Mouse (Mus musculus) stomach, embryonic 14.5 days (tissue): ENCODE measurements around the gene E4f1. TPM values are rescaled to one million over a fixed set of nuclear protein-coding genes. Genes with fewer than 3 reads are reported as not detected.

Source experiments
- ATAC-seq: fragments of 200-750 bp; cut with Nextera tagmentation; 2 replicates; pipeline ENCODE4 v1.8.0; 2017; ENCODE audit warnings: low read depth, moderate TSS enrichment; ENCODE audit not compliant: insufficient number of reproducible peaks, insufficient read depth, low FRiP score
- H3K27ac ChIP-seq: fragments of 300-500 bp; sonication (generic); 2 replicates; pipeline ENCODE4 v1.5.1; 2014; ENCODE audit warnings: mild to moderate bottlenecking, low read length, moderate library complexity, mixed read lengths
- H3K27me3 ChIP-seq: fragments of 300-500 bp; sonication (generic); 2 replicates; pipeline ENCODE4 v1.6.1; 2014; ENCODE audit warnings: low read length, control low read depth, mixed read lengths; ENCODE audit not compliant: control insufficient read depth, insufficient read depth
- H3K36me3 ChIP-seq: fragments of 300-500 bp; sonication (generic); 2 replicates; pipeline ENCODE4 v1.6.1; 2014; ENCODE audit warnings: mild to moderate bottlenecking, control low read depth, low read length, moderate library complexity, mixed read lengths; ENCODE audit not compliant: control insufficient read depth, insufficient read depth
- H3K4me1 ChIP-seq: fragments of 300-500 bp; sonication (generic); 2 replicates; pipeline ENCODE4 v1.6.1; 2014; ENCODE audit warnings: low read length, control low read depth, mixed read lengths; ENCODE audit not compliant: control insufficient read depth, insufficient read depth
- H3K4me2 ChIP-seq: fragments of 300-500 bp; sonication (generic); replicated peaks from 2 replicates; pipeline ENCODE4 v1.6.1; 2014; ENCODE audit warnings: low read depth, low read length, control low read depth
- H3K4me3 ChIP-seq: fragments of 300-500 bp; sonication (generic); 2 replicates; pipeline ENCODE4 v1.5.1; 2014; ENCODE audit warnings: low read depth, low read length, control low read depth
- H3K9ac ChIP-seq: fragments of 300-500 bp; sonication (generic); replicated peaks from 2 replicates; pipeline ENCODE4 v1.6.1; 2014; ENCODE audit warnings: low read depth, mild to moderate bottlenecking, control low read depth, low read length, moderate library complexity, mixed read lengths
- H3K9me3 ChIP-seq: fragments of 300-500 bp; sonication (generic); 2 replicates; pipeline ENCODE4 v1.6.1; 2016; ENCODE audit warnings: low read depth, low read length, control low read depth; ENCODE audit not compliant: control insufficient read depth
- WGBS: fragments of 180-500 bp; shearing (Covaris S2); extraction: QIAGEN DNeasy Blood & Tissue Kit; methylation state at CpG from one replicate; pipeline ENCODE4 v1.1.7; 2014; 5-methylcytosine and 5-hydroxymethylcytosine counted together
- polyA plus RNA-seq: library from polyadenylated mRNA; unstranded; fragments of >200 nt; fragmentation: Nextera tagmentation; extraction: Ambion mirVana; gene quantifications from 2 replicates; pipeline ENCODE4 v1.2.1, GENCODE M21; 2014

E4f1 gene
- polyA plus RNA-seq = 25.1 and 28.5 TPM in 2 replicates

DNA sequence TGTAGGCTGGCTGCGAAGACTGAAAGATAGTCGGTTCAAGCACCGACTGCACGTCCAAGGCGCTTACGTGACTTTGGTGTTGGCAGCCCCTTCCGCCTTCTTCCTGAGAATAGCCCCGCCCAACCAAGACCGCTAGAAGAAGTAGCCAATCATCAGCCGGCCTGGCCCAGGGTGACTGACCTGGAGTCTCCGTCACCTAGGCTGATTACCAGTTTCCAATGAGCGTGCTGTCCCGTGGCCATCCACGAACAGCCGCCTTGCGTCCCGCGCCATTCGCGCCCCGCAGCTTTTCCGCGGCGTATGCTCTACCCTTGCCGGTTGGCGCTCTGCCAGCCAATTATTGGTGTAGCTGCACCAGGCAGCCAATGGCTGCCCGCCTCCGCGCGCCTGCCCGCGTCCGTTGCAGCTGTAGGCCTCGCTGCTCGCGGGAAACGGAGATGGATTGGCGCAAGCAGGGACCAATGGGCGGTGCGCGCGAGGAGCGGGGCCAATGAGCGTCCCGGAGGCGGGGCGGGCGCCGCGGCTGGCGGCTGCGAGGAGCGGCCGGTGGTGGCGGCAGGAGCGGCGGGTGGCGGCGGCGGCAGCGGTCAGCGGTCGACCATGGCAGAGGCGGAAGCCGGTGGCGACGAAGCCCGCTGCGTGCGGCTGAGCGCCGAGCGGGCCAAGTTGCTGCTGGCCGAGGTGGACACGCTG is at the start of gene E4f1, which contains the start of gene Pgp:
E4f1 (minus strand) TSS at position 404 of the 693 bp plus-strand sequence.
Pgp (plus strand) TSS at position 483 of the 693 bp plus-strand sequence.
- Histone ChIP-seq H3K4me3 (peak within 1 kb of the TSS; percentile 80), H3K27ac (peak within 1 kb of the TSS; percentile 52), H3K27me3 (no peaks in the 10 kb centered on the region), H3K36me3 (peaks cover 5% of the 10 kb centered on the region; the same call in 1 of the 2 replicates), H3K9ac (peak within 1 kb of the TSS; percentile 84), H3K4me1 (peaks cover 24% of the 10 kb centered on the region), H3K9me3 (no peaks in the 10 kb centered on the region), H3K4me2 (peak within 1 kb of the TSS; percentile 93)
- under 1% methylated on average over 75 of the region's 75 CpGs for WGBS
- ATAC-seq = peak; percentile 98

DNA sequence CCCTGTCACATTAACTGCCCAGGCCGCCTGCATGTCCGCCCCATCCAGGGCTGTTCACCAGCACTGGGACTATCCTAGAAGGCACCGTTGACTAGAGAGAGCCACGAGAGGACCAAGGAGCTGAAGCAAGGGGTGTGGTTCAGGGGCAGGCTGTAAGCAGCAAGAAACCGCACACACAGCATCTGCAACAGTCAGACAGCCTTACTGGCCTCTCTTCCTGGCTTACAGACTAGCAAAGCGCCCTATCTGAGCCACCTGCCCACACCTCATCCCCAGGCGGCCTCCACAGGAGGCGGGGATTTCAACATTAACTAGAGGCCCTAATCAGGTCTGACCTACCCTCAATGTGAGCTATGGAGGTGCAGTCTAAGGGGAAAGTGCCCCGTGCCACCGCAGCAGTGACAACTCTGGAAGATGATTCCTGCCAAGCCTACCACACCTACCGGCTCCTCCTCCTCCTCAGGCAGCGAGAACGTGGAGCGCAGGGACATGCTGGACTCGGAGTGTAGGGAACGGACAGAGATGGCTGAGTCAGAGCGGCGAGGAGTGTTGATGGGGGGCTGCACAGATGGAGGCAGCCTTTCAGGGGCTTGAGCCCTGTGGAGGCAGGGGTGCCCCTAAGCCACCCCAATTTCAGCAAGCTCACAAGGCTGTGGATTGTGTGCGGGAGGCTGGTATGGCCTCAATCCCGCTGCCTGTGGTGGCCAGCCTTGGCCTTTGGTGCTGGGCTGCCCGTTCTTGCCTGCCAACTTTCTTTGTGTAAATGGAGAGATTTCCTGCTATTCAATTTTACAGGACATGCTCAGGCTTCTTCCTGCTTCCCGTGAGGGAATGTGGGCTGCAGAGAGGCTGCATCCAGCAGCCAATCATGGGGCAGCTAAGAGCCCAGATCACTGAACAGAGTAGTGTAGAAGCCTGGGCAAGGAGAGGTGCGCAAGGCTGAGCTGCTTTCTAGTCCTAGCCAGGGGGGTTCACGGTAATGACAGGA is 44.5 kb upstream of the E4f1 start:
- H3K27ac ChIP-seq = peak overlapping the region; percentile 12; the same call in 1 of the 2 replicates
- no peaks in the 10 kb centered on the region for H3K4me1 ChIP-seq
- H3K9me3 ChIP-seq = no peaks in the 10 kb centered on the region
- no peak overlapping the region for H3K4me3 ChIP-seq
- H3K27me3 ChIP-seq = no peaks in the 10 kb centered on the region
- ATAC-seq = no peak
- WGBS = 87% methylated on average over 24 of the region's 24 CpGs
- peaks cover 66% of the 10 kb centered on the region for H3K36me3 ChIP-seq
- no peak overlapping the region for H3K4me2 ChIP-seq
- no peak overlapping the region for H3K9ac ChIP-seq

DNA sequence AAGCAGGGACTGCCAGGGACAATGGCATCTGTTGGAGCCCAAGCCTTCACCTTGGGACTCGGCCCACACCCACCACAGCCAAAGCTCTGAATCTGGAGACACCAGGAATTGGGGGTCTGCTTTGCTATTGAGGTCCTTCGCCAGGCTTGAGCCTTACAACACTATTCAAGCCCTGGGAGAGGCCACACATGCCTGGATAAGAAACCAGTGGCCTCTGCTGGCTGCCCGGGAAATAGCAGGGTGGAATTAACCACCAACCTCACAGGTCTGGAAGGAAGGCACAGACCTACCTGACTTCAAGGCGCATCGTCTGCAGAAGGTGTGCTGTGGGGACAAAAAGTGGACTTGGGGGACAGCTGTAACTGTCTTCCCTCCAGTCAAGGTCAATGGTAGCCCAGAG is 43.5 kb upstream of the E4f1 start:
- Histone ChIP-seq H3K36me3 (peaks cover 70% of the 10 kb centered on the region), H3K9me3 (no peaks in the 10 kb centered on the region), H3K4me1 (no peaks in the 10 kb centered on the region), H3K27me3 (no peaks in the 10 kb centered on the region), H3K27ac (no peak overlapping the region), H3K4me3 (no peak overlapping the region), H3K4me2 (no peak overlapping the region), H3K9ac (no peak overlapping the region)
- WGBS = 39% methylated on average over 5 of the region's 5 CpGs
- ATAC-seq = 0 out of 2 replicates have a peak, but pooled peaks have one; percentile 40

DNA sequence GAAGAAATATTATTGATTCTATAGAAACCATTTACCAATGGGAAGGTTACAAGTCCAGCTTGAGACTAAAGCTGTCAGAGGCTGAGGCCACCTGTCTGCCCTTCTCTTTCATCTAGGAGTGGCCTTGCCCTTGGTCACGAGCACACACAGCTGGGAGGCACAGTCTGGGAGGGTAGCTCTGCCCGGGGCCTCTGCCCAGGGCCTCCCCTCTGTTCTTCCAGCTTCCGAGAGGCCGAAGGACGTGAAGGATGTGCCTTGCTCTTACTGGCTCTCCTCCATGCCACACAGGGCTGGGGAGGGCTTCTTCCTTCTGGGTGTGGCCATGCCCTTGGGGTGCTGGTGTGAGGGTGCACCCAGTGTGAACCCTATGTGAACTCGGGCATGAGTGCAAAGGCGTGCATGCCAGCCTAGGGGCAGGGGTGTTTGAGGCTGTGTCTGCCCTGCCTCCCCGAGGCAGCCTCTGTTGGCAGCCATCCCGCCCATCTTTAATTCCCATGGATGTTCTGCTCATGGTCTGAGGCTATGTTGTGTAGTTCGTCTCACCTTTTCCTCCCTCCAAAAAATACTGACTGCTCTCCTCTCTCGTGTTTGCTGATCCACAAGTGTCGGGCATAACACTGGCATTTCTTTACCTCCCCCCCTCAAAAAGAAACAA is 37.8 kb upstream of the E4f1 start:
- Histone ChIP-seq H3K9ac (no peak overlapping the region), H3K4me3 (no peak overlapping the region), H3K36me3 (peaks cover 49% of the 10 kb centered on the region), H3K9me3 (no peaks in the 10 kb centered on the region), H3K4me1 (0 out of 2 replicates have a peak, but pooled peaks cover 4% of the 10 kb centered on the region), H3K4me2 (no peak overlapping the region), H3K27ac (no peak overlapping the region), H3K27me3 (no peaks in the 10 kb centered on the region)
- 79% methylated on average over 12 of the region's 12 CpGs for WGBS
- ATAC-seq = no peak

DNA sequence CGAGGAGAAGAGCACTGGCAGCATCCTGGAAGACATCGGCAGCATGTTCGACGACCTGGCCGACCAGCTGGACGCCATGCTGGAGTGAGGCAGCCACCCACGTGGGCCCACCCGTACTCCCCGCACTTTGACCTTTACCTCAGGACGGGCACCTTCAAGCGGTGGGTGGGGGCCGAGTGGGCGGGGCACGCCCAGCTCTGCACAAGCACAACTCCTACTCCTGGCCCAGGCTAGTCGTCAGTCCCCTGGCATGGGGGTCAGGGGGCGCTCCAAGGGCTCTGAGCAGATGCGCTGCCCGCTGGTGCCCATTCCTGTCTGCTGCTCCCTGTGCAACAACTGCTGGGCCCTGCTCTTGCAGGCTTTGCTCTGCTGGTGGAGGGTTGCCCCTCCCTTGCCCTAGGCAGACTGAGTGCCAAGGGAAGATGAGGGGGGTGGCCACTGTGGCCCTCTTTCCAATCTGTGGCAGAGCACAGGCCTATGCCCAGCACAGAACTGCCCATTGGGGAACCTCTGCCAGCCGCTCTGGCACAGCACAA is 37.1 kb upstream of the E4f1 start:
- Histone ChIP-seq H3K4me3 (no peak overlapping the region), H3K4me1 (0 out of 2 replicates have a peak, but pooled peaks cover 4% of the 10 kb centered on the region), H3K9ac (no peak overlapping the region), H3K27ac (no peak overlapping the region), H3K36me3 (peaks cover 45% of the 10 kb centered on the region), H3K9me3 (no peaks in the 10 kb centered on the region), H3K27me3 (no peaks in the 10 kb centered on the region), H3K4me2 (no peak overlapping the region)
- WGBS = 46% methylated on average over 19 of the region's 19 CpGs
- ATAC-seq = no peak

DNA sequence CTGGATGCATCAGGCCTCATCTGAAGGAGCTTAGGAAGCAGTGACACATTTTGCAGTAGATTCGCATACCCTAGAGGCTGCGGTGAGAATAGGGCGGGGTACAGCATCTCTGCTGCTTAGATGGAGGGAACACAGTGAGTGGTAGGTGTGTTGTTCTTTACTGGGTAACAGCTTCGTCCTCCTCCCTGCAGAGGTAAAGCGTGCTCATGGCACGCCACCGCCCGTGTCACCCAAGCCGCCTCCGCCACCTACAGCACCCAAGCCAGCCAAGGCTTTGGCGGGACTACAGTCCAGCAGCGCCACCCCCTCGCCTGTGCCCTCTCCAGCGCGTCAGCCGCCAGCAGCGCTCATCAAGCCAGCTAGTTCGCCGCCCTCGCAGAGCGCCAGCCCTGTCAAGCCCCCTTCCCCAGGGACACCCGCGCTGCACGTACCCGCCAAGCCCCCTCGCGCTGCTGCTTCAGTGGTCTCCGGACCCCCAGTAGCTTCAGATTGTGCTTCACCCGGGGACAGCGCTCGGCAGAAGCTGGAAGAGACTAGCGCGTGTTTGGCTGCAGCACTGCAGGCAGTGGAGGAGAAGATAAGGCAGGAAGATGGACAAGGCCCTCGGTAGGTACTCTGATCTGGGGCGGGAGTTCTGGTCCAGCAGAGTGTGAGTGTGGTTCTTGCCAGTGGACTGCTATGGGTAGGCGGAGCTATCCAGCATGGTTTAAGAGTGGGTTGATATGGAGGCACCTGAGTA is 36.4 kb upstream of the E4f1 start:
- H3K27ac ChIP-seq = no peak overlapping the region
- H3K9me3 ChIP-seq = no peaks in the 10 kb centered on the region
- H3K4me3 ChIP-seq = no peak overlapping the region
- H3K4me1 ChIP-seq = 0 out of 2 replicates have a peak, but pooled peaks cover 4% of the 10 kb centered on the region
- no peak for ATAC-seq
- 27% methylated on average over 36 of the region's 36 CpGs for WGBS
- H3K27me3 ChIP-seq = no peaks in the 10 kb centered on the region
- H3K9ac ChIP-seq = no peak overlapping the region
- H3K36me3 ChIP-seq = peaks cover 38% of the 10 kb centered on the region
- no peak overlapping the region; the same call in 1 of the 2 replicates for H3K4me2 ChIP-seq

DNA sequence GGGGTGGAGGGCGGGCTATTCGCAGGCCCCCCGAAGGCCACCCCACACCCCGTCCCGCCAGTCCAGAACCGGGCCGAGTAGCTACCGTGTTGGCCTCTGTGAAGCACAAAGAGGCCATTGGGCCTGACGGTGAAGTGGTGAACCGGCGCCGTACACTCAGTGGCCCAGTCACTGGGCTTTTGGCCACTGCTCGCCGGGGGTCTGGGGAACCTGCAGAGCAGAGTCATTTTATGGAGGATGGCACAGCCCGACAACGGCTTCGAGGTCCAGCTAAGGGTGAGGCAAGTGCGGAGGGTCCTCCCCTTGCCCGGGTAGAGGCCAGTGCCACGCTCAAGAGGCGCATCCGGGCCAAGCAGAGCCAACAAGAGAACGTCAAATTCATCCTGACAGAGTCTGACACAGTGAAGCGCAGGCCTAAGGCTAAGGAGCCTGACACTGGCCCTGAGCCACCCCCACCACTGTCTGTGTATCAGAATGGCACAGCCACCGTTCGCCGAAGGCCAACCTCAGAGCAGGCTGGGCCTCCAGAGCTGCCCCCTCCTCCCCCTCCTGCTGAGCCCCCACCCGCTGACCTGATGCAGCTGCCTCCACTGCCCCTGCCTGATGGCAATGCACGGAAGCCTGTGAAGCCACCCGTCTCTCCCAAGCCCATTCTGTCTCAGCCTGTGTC is 35.3 kb upstream of the E4f1 start:
- H3K9me3 ChIP-seq = no peaks in the 10 kb centered on the region
- 0 out of 2 replicates have a peak, but pooled peaks cover 4% of the 10 kb centered on the region for H3K4me1 ChIP-seq
- no peak overlapping the region for H3K9ac ChIP-seq
- WGBS = 91% methylated on average over 30 of the region's 30 CpGs
- ATAC-seq = no peak
- H3K4me3 ChIP-seq = no peak overlapping the region
- H3K36me3 ChIP-seq = peaks cover 27% of the 10 kb centered on the region
- H3K27ac ChIP-seq = no peak overlapping the region
- H3K27me3 ChIP-seq = no peaks in the 10 kb centered on the region
- H3K4me2 ChIP-seq = no peak overlapping the region
